Mouse (Mus musculus): ENCODE data around the gene H2-T24. TPM values are rescaled to one million over a fixed set of nuclear protein-coding genes. Genes with fewer than 3 reads are reported as not detected.
"Not testable (repeated sequence)": the region's sequence is repeated elsewhere in the genome, so short reads cannot be mapped to it uniquely, and the experiment has no call there.

H2-T24 gene
- polyA plus RNA-seq, 1 experiment from 2014 or later: 2.2 TPM

GRCm38 (mm10) chr17:36035010-36035638 lies 14.8 kb upstream of the H2-T24 start:
- not testable (repeated sequence) for H3K4me3 ChIP-seq (ENCODE audit: low read length); H3K9ac ChIP-seq (ENCODE audit: low read length); H3K4me1 ChIP-seq (replicated peaks; ENCODE audit: control insufficient read depth, insufficient read depth, low read length); H3K27ac ChIP-seq (ENCODE audit: low read length); H3K36me3 ChIP-seq (ENCODE audit: control insufficient read depth, insufficient read depth, low read length); H3K27me3 ChIP-seq (ENCODE audit: control insufficient read depth, insufficient read depth, low read depth, low read length); H3K4me2 ChIP-seq (ENCODE audit: low read depth, low read length); H3K9me3 ChIP-seq (ENCODE audit: control insufficient read depth, low read length)
- peak; percentile 51; the same call in 1 of the 2 replicates for ATAC-seq (ENCODE audit: low read depth)
- 26% methylated on average over 3 of the region's 3 CpGs for WGBS

GRCm38 (mm10) chr17:36034524-36034923 lies 14.2 kb upstream of the H2-T24 start:
- H3K4me1 ChIP-seq (replicated peaks; ENCODE audit: control insufficient read depth, insufficient read depth, low read length); H3K9me3 ChIP-seq (ENCODE audit: control insufficient read depth, low read length); H3K9ac ChIP-seq (ENCODE audit: low read length); H3K27me3 ChIP-seq (ENCODE audit: control insufficient read depth, insufficient read depth, low read depth, low read length); H3K27ac ChIP-seq (ENCODE audit: low read length); H3K4me2 ChIP-seq (ENCODE audit: low read depth, low read length); H3K36me3 ChIP-seq (ENCODE audit: control insufficient read depth, insufficient read depth, low read length); ATAC-seq (ENCODE audit: low read depth); H3K4me3 ChIP-seq (ENCODE audit: low read length): not testable (repeated sequence)
- WGBS: 44% methylated on average over 3 of the region's 3 CpGs

- H3K27ac ChIP-seq (ENCODE audit: low read length); H3K4me1 ChIP-seq (replicated peaks; ENCODE audit: control insufficient read depth, insufficient read depth, low read length); H3K27me3 ChIP-seq (ENCODE audit: control insufficient read depth, insufficient read depth, low read depth, low read length); H3K36me3 ChIP-seq (ENCODE audit: control insufficient read depth, insufficient read depth, low read length); H3K9me3 ChIP-seq (ENCODE audit: control insufficient read depth, low read length): not testable (repeated sequence)
- H3K4me2 ChIP-seq (ENCODE audit: low read depth, low read length): peak within 1 kb of the TSS; percentile 84
- H3K4me3 ChIP-seq (ENCODE audit: low read length): peak within 1 kb of the TSS; percentile 58
- 1% methylated on average over 24 of the region's 25 CpGs for WGBS
- ATAC-seq (ENCODE audit: low read depth): peak; percentile 67
- H3K9ac ChIP-seq (ENCODE audit: low read length): peak within 1 kb of the TSS; percentile 61
Measured at GRCm38 (mm10) chr17:36032351-36032875, 12.1 kb upstream of the H2-T24 start, which contains the start of gene H2-T23. Gene H2-T23 (minus strand): TSS chr17:36032855.

GRCm38 (mm10) chr17:36031583-36032331 lies 11.4 kb upstream of the H2-T24 start:
- Histone ChIP-seq H3K9ac (ENCODE audit: low read length) (peak overlapping the region; percentile 61), H3K4me3 (ENCODE audit: low read length) (peak overlapping the region; percentile 58), H3K4me2 (ENCODE audit: low read depth, low read length) (peak overlapping the region; percentile 84)
- H3K27ac ChIP-seq (ENCODE audit: low read length); H3K36me3 ChIP-seq (ENCODE audit: control insufficient read depth, insufficient read depth, low read length); H3K4me1 ChIP-seq (replicated peaks; ENCODE audit: control insufficient read depth, insufficient read depth, low read length); H3K9me3 ChIP-seq (ENCODE audit: control insufficient read depth, low read length); H3K27me3 ChIP-seq (ENCODE audit: control insufficient read depth, insufficient read depth, low read depth, low read length): not testable (repeated sequence)
- 2% methylated on average over 33 of the region's 40 CpGs for WGBS
- ATAC-seq (ENCODE audit: low read depth): peak; percentile 68

GRCm38 (mm10) chr17:36030703-36031582 lies 10.6 kb upstream of the H2-T24 start:
- 41% methylated on average over 8 of the region's 8 CpGs for WGBS
- H3K4me3 ChIP-seq (ENCODE audit: low read length): peak overlapping the region; percentile 58
- not testable (repeated sequence) for ATAC-seq (ENCODE audit: low read depth)

GRCm38 (mm10) chr17:36030046-36030702 lies 9.8 kb upstream of the H2-T24 start:
- not testable (repeated sequence) for H3K27me3 ChIP-seq (ENCODE audit: control insufficient read depth, insufficient read depth, low read depth, low read length); ATAC-seq (ENCODE audit: low read depth); H3K36me3 ChIP-seq (ENCODE audit: control insufficient read depth, insufficient read depth, low read length); H3K9me3 ChIP-seq (ENCODE audit: control insufficient read depth, low read length); H3K4me1 ChIP-seq (replicated peaks; ENCODE audit: control insufficient read depth, insufficient read depth, low read length); H3K4me3 ChIP-seq (ENCODE audit: low read length); H3K27ac ChIP-seq (ENCODE audit: low read length); H3K9ac ChIP-seq (ENCODE audit: low read length); H3K4me2 ChIP-seq (ENCODE audit: low read depth, low read length)
- WGBS: 75% methylated on average over 2 of the region's 4 CpGs

More at GRCm38 (mm10) chr17:36030703-36031582, 10.6 kb upstream of the H2-T24 start:
- Histone ChIP-seq H3K4me2 (ENCODE audit: low read depth, low read length) (peak overlapping the region; percentile 84), H3K9ac (ENCODE audit: low read length) (peak overlapping the region; percentile 61; the same call in 1 of the 2 replicates)
- not testable (repeated sequence) for H3K27ac ChIP-seq (ENCODE audit: low read length); H3K9me3 ChIP-seq (ENCODE audit: control insufficient read depth, low read length); H3K27me3 ChIP-seq (ENCODE audit: control insufficient read depth, insufficient read depth, low read depth, low read length); H3K4me1 ChIP-seq (replicated peaks; ENCODE audit: control insufficient read depth, insufficient read depth, low read length); H3K36me3 ChIP-seq (ENCODE audit: control insufficient read depth, insufficient read depth, low read length)

GRCm38 (mm10) chr17:36028879-36029619 lies 8.7 kb upstream of the H2-T24 start:
- Histone ChIP-seq H3K4me1 (replicated peaks; ENCODE audit: control insufficient read depth, insufficient read depth, low read length) (peaks cover 5% of the 10 kb centered on the region; the same call in 1 of the 2 replicates), H3K36me3 (ENCODE audit: control insufficient read depth, insufficient read depth, low read length) (no peaks in the 10 kb centered on the region), H3K4me2 (ENCODE audit: low read depth, low read length) (no peak overlapping the region), H3K27ac (ENCODE audit: low read length) (no peak overlapping the region), H3K9ac (ENCODE audit: low read length) (no peak overlapping the region), H3K9me3 (ENCODE audit: control insufficient read depth, low read length) (no peaks in the 10 kb centered on the region; the same call in 1 of the 2 replicates), H3K27me3 (ENCODE audit: control insufficient read depth, insufficient read depth, low read depth, low read length) (no peaks in the 10 kb centered on the region), H3K4me3 (ENCODE audit: low read length) (no peak overlapping the region)
- ATAC-seq (ENCODE audit: low read depth): no peak
- WGBS: 83% methylated on average over 7 of the region's 7 CpGs

- Histone ChIP-seq H3K9me3 (ENCODE audit: control insufficient read depth, low read length) (no peaks in the 10 kb centered on the region; the same call in 1 of the 2 replicates), H3K27me3 (ENCODE audit: control insufficient read depth, insufficient read depth, low read depth, low read length) (no peaks in the 10 kb centered on the region)
Measured at GRCm38 (mm10) chr17:36027663-36028062, 7.3 kb upstream of the H2-T24 start.

More at GRCm38 (mm10) chr17:36027663-36028062, 7.3 kb upstream of the H2-T24 start:
- peaks cover 15% of the 10 kb centered on the region for H3K4me1 ChIP-seq (replicated peaks; ENCODE audit: control insufficient read depth, insufficient read depth, low read length)
- no peak overlapping the region for H3K9ac ChIP-seq (ENCODE audit: low read length)
- H3K4me3 ChIP-seq (ENCODE audit: low read length): no peak overlapping the region
- no peak overlapping the region for H3K27ac ChIP-seq (ENCODE audit: low read length)
- H3K36me3 ChIP-seq (ENCODE audit: control insufficient read depth, insufficient read depth, low read length): no peaks in the 10 kb centered on the region
- no peak overlapping the region for H3K4me2 ChIP-seq (ENCODE audit: low read depth, low read length)
- no peak for ATAC-seq (ENCODE audit: low read depth)
- WGBS: 80% methylated on average over 4 of the region's 4 CpGs
